Mouse (Mus musculus) fibroblast of lung, adult 2 months (primary cell): ENCODE results near the gene Pirt.

ENCODE experiments used
- DNase-seq: peaks from one replicate; pipeline ENCODE4 v3.0.0-alpha.2; 2011; ENCODE audit warnings: low read depth

Pirt gene

DNA sequence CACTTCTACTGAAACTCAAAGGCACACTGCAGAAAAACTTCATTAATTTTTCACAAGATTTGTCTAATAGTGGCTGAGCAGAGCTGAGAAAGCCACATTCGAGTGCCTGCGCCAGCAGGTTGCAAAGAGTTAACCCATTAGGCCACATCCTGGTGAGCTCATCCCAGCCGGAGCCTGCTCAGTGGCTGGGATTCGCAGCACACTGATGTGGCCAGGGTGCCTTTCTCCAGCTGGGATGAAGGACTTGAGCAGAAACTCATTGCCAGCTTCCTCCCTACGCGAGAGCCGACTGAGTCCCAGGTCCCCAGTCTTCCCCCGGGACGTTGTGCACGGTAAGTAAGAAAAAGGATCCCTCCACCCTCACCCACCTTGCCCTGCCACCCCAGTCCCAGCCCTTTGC lies at the start of gene Pirt:
Pirt (plus strand) TSS at position 171 of the 400 bp plus-strand sequence.
- DNase-seq = no peak

DNA sequence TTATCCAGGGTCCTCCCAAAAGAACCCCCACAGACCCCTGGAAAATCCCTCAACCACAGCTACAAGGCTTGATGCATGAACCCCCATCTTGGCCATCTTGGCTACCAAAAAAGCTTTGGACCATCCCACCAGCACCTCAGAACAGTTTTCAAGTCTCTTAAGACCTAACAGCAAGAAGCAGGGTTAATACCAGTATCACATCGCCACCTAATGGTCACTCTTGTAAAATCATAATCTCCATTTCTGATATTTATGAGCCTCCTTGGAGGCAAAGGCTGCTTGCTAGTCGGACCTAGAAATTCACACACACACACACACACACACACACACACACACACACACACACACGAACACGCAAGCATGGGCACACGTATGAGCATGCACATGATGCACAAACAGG lies 40.1 kb upstream of the Pirt start:
- DNase-seq = peak; percentile 11

DNA sequence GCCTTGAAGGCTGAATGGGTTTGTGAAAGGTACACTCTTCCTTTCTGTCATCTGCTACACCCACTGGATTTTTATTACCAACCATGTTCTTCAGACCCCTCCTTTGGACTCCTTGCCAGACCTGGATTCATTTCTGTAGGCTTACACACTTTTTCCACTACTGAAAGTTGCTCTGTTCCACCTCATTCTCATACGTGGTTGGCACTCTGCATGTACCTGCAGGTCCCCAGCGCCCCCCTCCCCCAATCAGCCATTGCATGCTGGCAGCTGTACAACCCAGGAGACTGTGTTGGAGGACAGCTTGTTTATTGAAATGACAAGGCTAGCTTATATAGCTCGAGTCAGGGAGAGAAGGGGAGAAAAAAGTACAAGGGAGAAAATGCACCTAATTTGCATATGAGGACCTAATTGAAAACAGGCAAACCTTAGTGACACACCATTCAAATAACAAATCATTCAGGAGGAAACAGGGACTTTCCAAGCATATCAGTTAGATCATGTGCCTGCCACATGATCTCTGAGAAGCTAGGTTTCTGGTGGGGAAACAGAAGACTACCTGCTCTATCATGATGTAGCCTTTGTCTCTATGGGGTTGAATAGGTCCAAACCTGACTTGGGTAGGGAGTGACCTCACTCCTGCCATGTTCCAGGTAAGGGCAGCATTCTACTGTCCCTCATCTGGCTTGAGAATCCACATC lies 38.9 kb upstream of the Pirt start:
- DNase-seq = no peak

DNA sequence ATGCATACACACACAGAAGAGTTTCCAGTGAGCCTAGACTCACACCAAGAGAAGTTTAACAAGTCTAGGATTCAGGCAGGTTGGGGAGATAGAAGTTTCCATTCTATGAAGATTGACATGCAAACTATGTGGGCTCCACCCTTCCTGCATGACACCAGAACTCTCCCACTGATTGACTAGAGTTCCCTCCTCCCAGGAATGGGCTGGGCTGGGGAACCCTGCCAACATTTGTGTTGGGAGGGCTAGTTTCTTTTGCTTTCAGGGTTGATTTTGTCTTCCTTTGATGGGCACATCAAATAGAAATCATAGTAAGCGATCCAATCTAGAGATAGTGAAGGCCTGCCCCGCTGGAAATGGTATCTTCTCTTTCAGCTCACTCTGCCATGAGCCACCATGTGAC lies 30.5 kb upstream of the Pirt start:
- DNase-seq = no peak

GRCm38 (mm10) chr11:66882224-66883040 lies 29.3 kb upstream of the Pirt start:
- DNase-seq = no peak

GRCm38 (mm10) chr11:66892536-66892935 lies 19.2 kb upstream of the Pirt start:
- DNase-seq = no peak

DNA sequence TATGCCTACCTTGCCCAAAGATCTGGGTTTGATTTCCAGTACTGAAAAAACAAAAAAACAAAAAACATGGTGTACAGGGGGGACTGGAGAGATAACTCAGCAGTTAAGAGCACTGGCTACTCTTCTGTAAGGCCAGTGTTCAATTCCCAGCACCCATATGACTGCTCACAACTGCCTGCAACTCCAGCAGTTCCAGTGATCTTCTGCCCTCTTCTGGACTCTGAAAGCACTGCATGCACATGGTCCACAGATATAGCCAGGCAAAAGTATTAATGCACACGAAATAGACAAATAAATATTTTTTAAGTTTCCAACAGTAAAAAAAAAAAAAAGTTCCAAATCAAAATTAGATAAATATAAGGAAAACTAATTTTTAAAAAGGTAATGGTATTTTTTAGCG lies 13.0 kb upstream of the Pirt start:
- DNase-seq = no peak

DNA sequence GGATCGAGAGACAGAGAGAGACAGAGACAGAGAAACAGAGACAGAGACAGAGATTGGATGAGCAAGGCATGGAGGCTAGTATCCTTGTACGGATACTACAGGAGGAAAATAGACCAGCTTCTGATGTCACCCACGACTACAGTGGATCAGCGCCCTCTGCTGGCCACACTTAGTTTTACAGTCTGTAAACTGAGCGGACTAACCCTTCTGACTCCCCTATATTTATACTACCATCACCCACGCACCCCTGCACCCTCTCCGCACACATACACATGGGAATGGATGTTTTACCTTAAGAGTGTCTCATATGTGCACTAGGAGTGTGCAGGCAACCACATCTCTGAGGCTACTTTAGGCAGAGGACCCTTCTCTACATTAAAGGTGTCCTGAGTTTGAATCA lies 12.4 kb upstream of the Pirt start:
- DNase-seq = no peak

GRCm38 (mm10) chr11:66902801-66903200 lies 9.0 kb upstream of the Pirt start:
- no peak for DNase-seq

- peak; percentile 31 for DNase-seq
These were observed 6.0 kb upstream of the Pirt start for GRCm38 (mm10) chr11:66905617-66906384.

- DNase-seq = no peak
These were observed 1.0 kb downstream of the Pirt start for GRCm38 (mm10) chr11:66912531-66913458.

DNA sequence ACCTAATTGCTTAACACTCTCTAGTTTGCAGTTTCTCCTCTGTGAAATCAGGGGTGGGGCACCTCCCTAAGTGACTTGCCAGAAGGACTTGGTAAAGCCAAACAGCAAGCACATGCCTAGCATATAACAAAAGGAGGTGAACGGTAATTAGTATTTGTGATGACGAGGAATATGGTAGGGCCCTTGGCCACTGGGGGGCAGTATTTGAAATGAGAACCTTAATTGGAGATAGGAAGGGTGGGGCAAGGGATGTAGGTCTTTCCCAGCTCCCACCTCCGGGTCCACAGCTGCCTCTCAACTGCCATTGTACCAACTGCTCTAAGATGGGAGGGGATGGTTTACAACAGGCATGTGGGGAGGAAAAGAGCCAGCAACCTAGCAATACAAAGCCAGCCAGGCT lies 2.5 kb downstream of the Pirt start:
- DNase-seq = no peak

DNA sequence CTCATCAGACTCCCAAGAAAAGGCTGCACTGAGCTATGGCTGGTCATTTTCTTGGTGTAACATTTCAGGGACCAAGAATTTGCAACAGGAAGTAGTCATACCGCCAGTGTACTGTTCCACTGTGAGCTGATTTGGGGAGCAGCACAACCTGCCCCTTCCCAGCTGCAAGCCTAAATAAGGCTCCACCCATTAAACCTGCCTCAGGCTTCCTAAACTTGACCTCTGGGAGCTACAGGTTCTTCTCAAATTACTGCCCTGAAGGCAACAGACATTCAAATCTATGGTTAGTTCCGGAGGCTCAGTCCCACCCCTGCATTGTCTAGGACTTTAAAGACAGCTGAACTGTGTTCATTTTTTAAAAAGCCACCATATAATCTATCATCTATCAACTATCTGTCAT lies 8.2 kb downstream of the Pirt start:
- no peak for DNase-seq

GRCm38 (mm10) chr11:66924095-66924823 lies 12.5 kb downstream of the Pirt start:
- no peak for DNase-seq

GRCm38 (mm10) chr11:66928311-66928710 lies 16.5 kb downstream of the Pirt start:
- no peak for DNase-seq

GRCm38 (mm10) chr11:66932827-66933599 lies 21.2 kb downstream of the Pirt start:
- no peak for DNase-seq

DNA sequence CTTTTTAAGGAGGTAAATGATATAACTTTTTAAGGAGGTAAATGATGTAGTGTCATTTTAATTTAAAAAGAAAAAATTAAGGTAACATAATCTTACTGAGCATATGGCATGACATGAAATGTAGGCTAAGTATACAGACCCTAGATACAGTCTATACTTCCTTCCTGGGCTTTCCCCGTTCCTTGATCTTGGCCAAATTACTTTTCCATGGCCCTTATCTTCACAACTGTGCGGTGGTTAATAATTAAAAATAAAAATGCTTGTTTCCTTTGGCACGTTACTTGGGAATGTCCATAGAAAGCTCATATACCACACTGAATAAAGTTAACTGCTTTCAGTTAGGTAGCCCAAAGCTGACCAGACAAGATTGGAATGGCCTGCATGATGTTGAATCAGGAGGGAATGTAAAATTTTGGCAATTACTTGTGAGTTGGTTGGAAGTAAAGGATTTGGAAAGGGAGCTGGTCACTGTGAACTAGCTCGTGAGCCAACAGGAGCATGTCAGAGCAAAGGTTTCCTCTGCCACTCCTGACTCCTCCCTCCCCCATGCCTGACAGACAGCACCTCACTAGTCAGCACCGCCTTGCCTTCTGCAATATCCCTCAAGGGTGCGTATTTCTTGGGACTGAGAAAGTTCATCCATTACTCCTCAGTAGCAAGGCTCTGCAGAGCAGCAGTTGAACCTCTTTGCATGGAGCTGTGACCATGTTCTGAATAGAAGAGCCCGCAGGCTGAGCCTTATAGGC lies 22.8 kb downstream of the Pirt start:
- no peak for DNase-seq

- DNase-seq = no peak
These were observed 30.2 kb downstream of the Pirt start for GRCm38 (mm10) chr11:66942011-66942410.

- DNase-seq = no peak
These were observed 33.5 kb downstream of the Pirt start for GRCm38 (mm10) chr11:66945224-66945767.
